Mouse (Mus musculus) limb, embryonic 11.5 days (tissue): Measurements from ENCODE around the gene Runx2. TPM values are rescaled to one million over a fixed set of nuclear protein-coding genes. Genes with fewer than 3 reads are reported as not detected.

Experiments
- ATAC-seq: fragments of 200-750 bp; cut with Nextera tagmentation; 2 replicates; pipeline ENCODE4 v1.8.0; 2017; ENCODE audit warnings: low read depth; ENCODE audit not compliant: insufficient number of reproducible peaks, low FRiP score, low TSS enrichment
- DNase-seq: peaks from one replicate; pipeline ENCODE4 v3.0.0-alpha.2; 2015; ENCODE audit warnings: low spot score
- H3K27ac ChIP-seq: fragments of 300-500 bp; sonication (generic); replicated peaks from 2 replicates; pipeline ENCODE4 v1.5.1; 2014; ENCODE audit warnings: low read depth, mild to moderate bottlenecking, low read length
- H3K27me3 ChIP-seq: fragments of 300-500 bp; sonication (generic); 2 replicates; pipeline ENCODE4 v1.6.1; 2014; ENCODE audit warnings: mild to moderate bottlenecking, low read length, mixed read lengths; ENCODE audit not compliant: control insufficient read depth, insufficient read depth
- H3K36me3 ChIP-seq: fragments of 300-500 bp; sonication (generic); 2 replicates; pipeline ENCODE4 v1.6.1; 2014; ENCODE audit warnings: mild to moderate bottlenecking, low read length, moderate library complexity, mixed read lengths; ENCODE audit not compliant: control insufficient read depth, insufficient read depth
- H3K4me1 ChIP-seq: fragments of 300-500 bp; sonication (generic); 2 replicates; pipeline ENCODE4 v1.6.1; 2014; ENCODE audit warnings: low read length, mixed read lengths; ENCODE audit not compliant: control insufficient read depth, insufficient read depth
- H3K4me2 ChIP-seq: fragments of 300-500 bp; sonication (generic); 2 replicates; pipeline ENCODE4 v1.6.1; 2014; ENCODE audit warnings: low read depth, mild to moderate bottlenecking, moderate library complexity; ENCODE audit not compliant: severe bottlenecking
- H3K4me3 ChIP-seq: fragments of 300-500 bp; sonication (generic); 2 replicates; pipeline ENCODE4 v1.5.1; 2014; ENCODE audit warnings: low read depth, low read length
- H3K9ac ChIP-seq: fragments of 300-500 bp; sonication (generic); 2 replicates; pipeline ENCODE4 v1.6.1; 2014; ENCODE audit warnings: mild to moderate bottlenecking, low read length
- H3K9me3 ChIP-seq: fragments of 300-500 bp; sonication (generic); 2 replicates; pipeline ENCODE4 v1.6.1; 2016; ENCODE audit warnings: low read length; ENCODE audit not compliant: control insufficient read depth
- WGBS: fragments of 180-500 bp; shearing (Covaris S2); extraction: QIAGEN DNeasy Blood & Tissue Kit; methylation state at CpG from one replicate; pipeline ENCODE4 v1.1.7; 2014; 5-methylcytosine and 5-hydroxymethylcytosine counted together
- polyA plus RNA-seq: library from polyadenylated mRNA; unstranded; fragments of >200 nt; fragmentation: Nextera tagmentation; extraction: Ambion mirVana; gene quantifications from 2 replicates; pipeline ENCODE4 v1.2.1, GENCODE M21; 2014

The Runx2 gene
- polyA plus RNA-seq, 1 experiment from 2014 or later = 5.8 TPM

DNA sequence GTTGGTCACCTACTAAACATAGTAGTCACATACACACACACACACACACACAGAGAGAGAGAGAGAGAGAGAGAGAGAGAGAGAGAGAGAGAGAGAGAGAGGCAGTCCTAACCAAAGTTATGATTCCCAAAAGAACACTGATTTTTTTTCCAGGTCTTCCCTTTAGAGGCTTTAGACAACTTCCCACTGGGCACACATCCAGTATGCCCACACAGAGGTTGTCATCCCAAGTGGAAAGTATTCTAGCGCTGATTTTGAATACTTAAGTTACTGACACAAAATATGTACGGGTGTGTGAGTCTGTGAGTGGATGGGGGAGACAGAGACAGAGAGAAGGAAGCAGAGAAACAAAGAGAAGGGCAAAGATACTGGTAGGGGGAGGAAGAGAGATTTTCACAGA lies 265.0 kb downstream of the Runx2 start:
- ATAC-seq (no peak), DNase-seq (no peak)
- H3K27me3 ChIP-seq = no peaks in the 10 kb centered on the region
- no peaks in the 10 kb centered on the region for H3K9me3 ChIP-seq
- no peak overlapping the region for H3K4me2 ChIP-seq
- no peak overlapping the region for H3K9ac ChIP-seq
- no peak overlapping the region for H3K4me3 ChIP-seq
- no peaks in the 10 kb centered on the region for H3K36me3 ChIP-seq
- WGBS = 78% methylated on average over 2 of the region's 2 CpGs
- H3K4me1 ChIP-seq = peaks cover 4% of the 10 kb centered on the region; the same call in 1 of the 2 replicates
- H3K27ac ChIP-seq = no peak overlapping the region

DNA sequence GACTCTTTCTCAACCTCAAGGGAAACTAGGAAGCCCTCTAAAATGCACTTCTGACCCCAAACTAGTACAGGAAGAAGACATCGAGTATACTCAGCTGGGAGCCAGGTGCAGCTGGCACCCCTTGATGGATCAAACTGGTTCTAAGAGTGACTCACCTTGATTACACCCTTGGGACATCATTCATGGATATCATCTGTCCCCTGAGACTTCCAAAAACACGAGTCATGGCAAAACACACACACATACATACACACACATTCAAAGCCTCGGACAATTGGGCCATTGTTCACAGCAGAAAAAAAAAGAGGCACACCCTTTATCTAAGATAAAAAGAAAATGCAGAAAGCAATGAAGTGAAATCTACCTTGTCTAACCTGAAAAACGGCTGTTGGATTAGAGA lies 266.7 kb downstream of the Runx2 start:
- Histone ChIP-seq H3K4me3 (no peak overlapping the region), H3K4me1 (peaks cover 4% of the 10 kb centered on the region; the same call in 1 of the 2 replicates), H3K4me2 (no peak overlapping the region), H3K36me3 (no peaks in the 10 kb centered on the region), H3K27me3 (no peaks in the 10 kb centered on the region), H3K9me3 (no peaks in the 10 kb centered on the region), H3K9ac (no peak overlapping the region), H3K27ac (no peak overlapping the region)
- ATAC-seq (no peak), DNase-seq (no peak)
- WGBS = 79% methylated on average over 4 of the region's 4 CpGs

DNA sequence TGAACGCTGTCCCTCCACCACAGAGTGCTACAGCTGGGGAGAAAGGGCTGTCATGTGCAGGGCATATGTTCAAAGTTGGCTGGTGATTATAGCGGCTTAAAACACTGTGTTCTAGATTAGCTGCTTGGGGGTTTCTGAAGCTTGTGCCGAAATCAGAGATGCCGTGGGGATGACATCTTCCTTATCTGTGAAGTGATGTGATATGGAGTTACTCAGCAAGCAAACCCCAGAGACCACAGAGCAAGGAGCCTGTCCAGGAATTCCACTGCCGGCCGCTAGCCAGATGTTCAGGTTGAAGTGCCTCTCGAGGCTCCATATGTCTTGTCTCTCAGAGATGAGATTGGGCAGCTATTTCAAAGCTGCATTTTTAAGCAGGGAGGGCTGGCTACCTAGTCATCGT lies 267.8 kb downstream of the Runx2 start:
- ATAC-seq (no peak), DNase-seq (no peak)
- no peaks in the 10 kb centered on the region for H3K9me3 ChIP-seq
- H3K9ac ChIP-seq = no peak overlapping the region
- no peak overlapping the region for H3K4me2 ChIP-seq
- no peaks in the 10 kb centered on the region for H3K27me3 ChIP-seq
- no peak overlapping the region for H3K4me3 ChIP-seq
- no peaks in the 10 kb centered on the region for H3K36me3 ChIP-seq
- WGBS = 50% methylated on average over 8 of the region's 8 CpGs
- H3K27ac ChIP-seq = no peak overlapping the region
- H3K4me1 ChIP-seq = peaks cover 4% of the 10 kb centered on the region; the same call in 1 of the 2 replicates

DNA sequence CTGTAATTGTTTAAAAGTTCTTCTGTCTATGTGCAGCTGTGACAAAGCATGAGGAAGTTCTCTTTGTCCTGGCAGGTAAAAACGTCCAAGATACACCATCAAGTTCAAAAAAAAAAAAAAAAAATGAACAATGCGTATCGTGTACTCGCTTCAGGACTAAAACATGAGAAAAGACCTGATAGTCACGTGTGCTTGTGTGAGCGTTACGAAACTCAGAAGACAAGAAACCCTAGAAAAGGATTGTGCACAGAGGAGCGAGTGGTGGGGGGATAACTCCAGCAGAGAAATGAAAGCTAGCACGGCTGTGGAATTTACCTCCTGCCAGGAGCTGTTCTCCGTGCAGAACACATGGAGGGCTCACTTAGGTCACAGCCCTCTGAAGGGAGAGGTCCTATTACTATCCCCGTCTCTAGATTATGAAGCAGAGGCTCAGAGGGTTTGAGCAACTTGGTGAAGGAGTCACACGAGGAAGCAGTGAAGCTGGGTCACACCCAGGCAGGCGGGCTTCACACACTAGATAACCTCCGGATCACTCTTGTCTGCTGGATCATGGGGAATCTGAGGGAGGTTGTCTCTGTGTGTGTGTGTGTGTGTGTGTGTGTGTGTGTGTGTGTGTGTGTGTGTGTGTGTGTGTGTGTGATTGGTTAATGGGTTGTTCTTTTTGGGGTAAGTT lies 269.3 kb downstream of the Runx2 start:
- Histone ChIP-seq H3K36me3 (no peaks in the 10 kb centered on the region), H3K27me3 (no peaks in the 10 kb centered on the region), H3K4me3 (no peak overlapping the region), H3K4me2 (no peak overlapping the region), H3K9me3 (no peaks in the 10 kb centered on the region), H3K9ac (no peak overlapping the region), H3K27ac (no peak overlapping the region), H3K4me1 (peaks cover 4% of the 10 kb centered on the region; the same call in 1 of the 2 replicates)
- no peak for ATAC-seq
- no peak for DNase-seq
- 56% methylated on average over 14 of the region's 14 CpGs for WGBS

DNA sequence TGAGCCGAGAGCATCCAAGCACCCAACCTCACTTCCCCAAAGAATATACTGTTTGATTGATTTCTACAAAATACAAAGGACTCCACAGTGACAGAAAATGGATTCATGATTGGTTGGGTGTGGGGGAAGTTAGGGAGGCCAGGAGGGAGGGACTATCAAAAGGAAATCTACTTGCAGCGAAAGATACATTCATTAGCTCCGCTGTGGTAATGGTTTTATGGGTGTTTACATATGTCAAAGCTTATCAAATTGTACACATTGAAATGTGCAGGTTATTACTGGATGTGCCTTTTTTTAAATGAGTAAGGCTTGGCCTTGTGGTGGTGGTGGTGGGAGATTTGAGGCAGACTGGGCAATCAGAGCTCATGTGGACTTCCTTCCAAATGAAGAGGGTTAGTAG lies 271.9 kb downstream of the Runx2 start:
- H3K9me3 ChIP-seq = no peaks in the 10 kb centered on the region
- no peak overlapping the region for H3K9ac ChIP-seq
- H3K27ac ChIP-seq = no peak overlapping the region
- ATAC-seq (no peak), DNase-seq (no peak)
- no peaks in the 10 kb centered on the region for H3K36me3 ChIP-seq
- WGBS = 89% methylated on average over 3 of the region's 3 CpGs
- peaks cover 4% of the 10 kb centered on the region; the same call in 1 of the 2 replicates for H3K4me1 ChIP-seq
- no peak overlapping the region for H3K4me3 ChIP-seq
- no peaks in the 10 kb centered on the region for H3K27me3 ChIP-seq
- no peak overlapping the region for H3K4me2 ChIP-seq

DNA sequence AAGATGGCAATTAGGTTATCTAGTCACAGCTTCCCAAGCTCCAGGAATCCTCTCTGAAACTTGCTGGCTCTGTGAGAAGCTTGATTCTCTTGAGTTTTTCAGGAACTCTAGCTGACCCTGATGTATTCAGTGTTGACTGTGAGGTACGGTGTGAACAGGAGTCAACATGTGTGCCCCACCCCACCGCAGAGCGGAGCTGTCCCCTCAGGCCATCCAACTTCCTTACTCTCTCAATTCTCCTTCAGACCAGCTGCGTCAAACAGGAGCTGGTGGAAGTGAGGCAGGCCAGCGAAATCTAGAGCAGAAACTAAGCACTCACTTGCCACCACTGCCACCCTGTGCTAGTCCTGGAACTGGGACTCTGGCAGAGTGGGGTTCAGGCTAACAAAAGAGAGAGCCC lies 273.9 kb downstream of the Runx2 start:
- H3K4me2 ChIP-seq = no peak overlapping the region
- no peak overlapping the region for H3K27ac ChIP-seq
- H3K4me1 ChIP-seq = peaks cover 4% of the 10 kb centered on the region; the same call in 1 of the 2 replicates
- ATAC-seq = no peak
- 34% methylated on average over 5 of the region's 5 CpGs for WGBS
- no peaks in the 10 kb centered on the region for H3K27me3 ChIP-seq
- no peak overlapping the region for H3K9ac ChIP-seq
- H3K4me3 ChIP-seq = no peak overlapping the region
- H3K36me3 ChIP-seq = no peaks in the 10 kb centered on the region
- DNase-seq = peak; percentile 33
- H3K9me3 ChIP-seq = no peaks in the 10 kb centered on the region

DNA sequence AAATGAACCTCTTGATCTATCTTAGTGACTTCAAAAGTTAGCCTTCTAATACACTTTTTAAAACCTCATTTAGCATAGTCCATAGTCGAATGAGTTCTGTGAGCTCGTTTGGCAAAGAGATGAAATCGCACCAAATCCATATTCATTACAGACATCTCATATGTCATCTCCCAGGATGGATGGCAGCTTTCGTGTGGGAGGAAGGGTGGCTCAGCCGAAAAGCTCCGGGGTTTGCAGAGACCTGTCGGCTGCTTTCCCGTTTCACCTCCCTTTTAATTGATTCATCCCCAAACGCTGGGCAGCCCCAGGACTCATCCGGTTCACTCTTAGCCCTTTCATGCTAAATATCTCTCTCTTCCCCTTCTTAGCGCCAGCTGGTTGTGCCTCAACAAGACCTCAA lies 275.7 kb downstream of the Runx2 start:
- ATAC-seq = no peak
- no peak overlapping the region for H3K4me2 ChIP-seq

DNA sequence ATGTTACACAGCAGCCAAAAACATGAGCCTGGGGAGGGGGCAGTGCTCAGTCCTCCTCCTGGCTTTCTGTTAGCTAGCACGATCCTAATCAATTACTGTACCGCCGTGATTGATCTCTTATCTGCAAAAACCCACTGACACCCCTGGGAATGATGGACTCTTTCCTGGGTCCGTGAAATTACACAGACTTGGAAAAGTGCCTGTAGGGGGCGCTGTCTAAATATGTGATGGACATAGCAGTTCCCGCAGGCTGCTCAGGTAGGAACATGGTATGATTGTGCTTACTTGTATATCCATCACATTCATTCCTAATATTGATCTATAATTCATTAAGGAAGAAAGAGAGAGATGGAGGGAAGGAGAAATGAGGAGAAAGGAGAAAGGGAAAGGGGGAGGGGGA lies 284.6 kb downstream of the Runx2 start:
- 82% methylated on average over 6 of the region's 6 CpGs for WGBS
- Histone ChIP-seq H3K4me2 (no peak overlapping the region), H3K4me3 (no peak overlapping the region), H3K27ac (no peak overlapping the region), H3K9ac (no peak overlapping the region), H3K4me1 (no peaks in the 10 kb centered on the region), H3K36me3 (no peaks in the 10 kb centered on the region), H3K27me3 (no peaks in the 10 kb centered on the region), H3K9me3 (no peaks in the 10 kb centered on the region)
- ATAC-seq = no peak
- no peak for DNase-seq

More for the DNA sequence above, 275.7 kb downstream of the Runx2 start:
- WGBS = 34% methylated on average over 11 of the region's 11 CpGs
- no peaks in the 10 kb centered on the region for H3K4me1 ChIP-seq
- H3K9me3 ChIP-seq = no peaks in the 10 kb centered on the region
- H3K9ac ChIP-seq = no peak overlapping the region
- H3K36me3 ChIP-seq = no peaks in the 10 kb centered on the region
- DNase-seq = no peak
- H3K27ac ChIP-seq = no peak overlapping the region
- H3K27me3 ChIP-seq = no peaks in the 10 kb centered on the region
- no peak overlapping the region for H3K4me3 ChIP-seq

DNA sequence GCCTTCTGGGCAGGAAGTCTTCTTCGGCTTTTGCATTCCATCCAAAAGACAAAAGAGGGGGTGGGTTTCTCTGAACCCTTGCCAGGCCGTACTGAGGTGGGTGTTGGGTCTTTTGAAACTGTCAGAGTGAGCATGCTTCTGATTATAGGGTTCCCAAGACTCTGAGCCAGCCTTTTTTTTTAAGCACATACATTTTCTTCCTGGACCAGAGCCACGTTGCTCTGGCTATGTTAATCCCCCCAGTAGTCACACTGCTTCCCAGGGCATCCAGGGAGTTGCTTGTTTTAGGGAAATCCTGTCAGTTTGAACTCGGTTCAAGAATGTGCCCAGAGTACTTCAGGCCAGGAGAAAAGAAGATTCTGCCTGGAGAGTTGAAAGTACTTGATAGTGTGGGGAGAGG lies 286.0 kb downstream of the Runx2 start:
- Histone ChIP-seq H3K9me3 (no peaks in the 10 kb centered on the region), H3K9ac (no peak overlapping the region), H3K36me3 (no peaks in the 10 kb centered on the region), H3K27me3 (no peaks in the 10 kb centered on the region), H3K27ac (no peak overlapping the region), H3K4me3 (no peak overlapping the region), H3K4me2 (no peak overlapping the region), H3K4me1 (no peaks in the 10 kb centered on the region)
- ATAC-seq = no peak
- 53% methylated on average over 4 of the region's 4 CpGs for WGBS
- no peak for DNase-seq
